Mouse (Mus musculus): ENCODE measurements at regions not wholly inside any gene's neighbourhood (a gene's known extent, or its start where the extent isn't known, plus 50 kb on each side); places are given as distances from the start of the nearest gene placed in this dataset.

GRCm38 (mm10) chr11:64335456-64335855 is 99.7 kb upstream of the Hs3st3a1 start:
- TF ChIP-seq HCFC1 (IDR thresholded peaks at IDR 0.05; ENCODE audit: low read depth, low read length) = no peak
- no peak for TF ChIP-seq UBTF (IDR thresholded peaks at IDR 0.05; ENCODE audit: low read depth, low read length)
- no peak for TF ChIP-seq CTCF (conservative IDR thresholded peaks at IDR 0.05 in 1 of 2, IDR thresholded peaks at IDR 0.05 in 1 of 2; ENCODE audit: low read depth in 2 of 2, low read length in 2 of 2)
- no peak for TF ChIP-seq GABPA (IDR thresholded peaks at IDR 0.05; ENCODE audit: insufficient replicate concordance, low read depth, low read length)
- no peak for TF ChIP-seq BHLHE40 (IDR thresholded peaks at IDR 0.05; ENCODE audit: low read depth, low read length)
- TF ChIP-seq PAX5 (IDR thresholded peaks at IDR 0.05; ENCODE audit: low read length) = no peak
- TF ChIP-seq USF1 (IDR thresholded peaks at IDR 0.05; ENCODE audit: low read depth, low read length) = no peak
- TF ChIP-seq MAX (IDR thresholded peaks at IDR 0.05; ENCODE audit: low read length) = no peak
- no peak for TF ChIP-seq CHD2 (IDR thresholded peaks at IDR 0.05; ENCODE audit: low read length)
- no peak for TF ChIP-seq ZKSCAN1 (IDR thresholded peaks at IDR 0.05; ENCODE audit: borderline replicate concordance, low read depth, low read length)
- no peak for TF ChIP-seq ZC3H11A (IDR thresholded peaks at IDR 0.05; ENCODE audit: low read depth, low read length)
- TF ChIP-seq JUND (conservative IDR thresholded peaks at IDR 0.05; ENCODE audit: low read depth, low read length) = no peak
- TF ChIP-seq TBP (conservative IDR thresholded peaks at IDR 0.05; ENCODE audit: low read depth, low read length) = no peak
- no peak for TF ChIP-seq KAT2A (IDR thresholded peaks at IDR 0.05; ENCODE audit: insufficient replicate concordance, low read length)

All from CH12.LX (cell line).